Mouse (Mus musculus) 416B (cell line): ENCODE data around the gene Kmt2b.

Source experiments
- DNase-seq: peaks from one replicate; pipeline ENCODE4 v3.0.0; 2011; ENCODE audit warnings: low read depth

Gene Kmt2b

DNA sequence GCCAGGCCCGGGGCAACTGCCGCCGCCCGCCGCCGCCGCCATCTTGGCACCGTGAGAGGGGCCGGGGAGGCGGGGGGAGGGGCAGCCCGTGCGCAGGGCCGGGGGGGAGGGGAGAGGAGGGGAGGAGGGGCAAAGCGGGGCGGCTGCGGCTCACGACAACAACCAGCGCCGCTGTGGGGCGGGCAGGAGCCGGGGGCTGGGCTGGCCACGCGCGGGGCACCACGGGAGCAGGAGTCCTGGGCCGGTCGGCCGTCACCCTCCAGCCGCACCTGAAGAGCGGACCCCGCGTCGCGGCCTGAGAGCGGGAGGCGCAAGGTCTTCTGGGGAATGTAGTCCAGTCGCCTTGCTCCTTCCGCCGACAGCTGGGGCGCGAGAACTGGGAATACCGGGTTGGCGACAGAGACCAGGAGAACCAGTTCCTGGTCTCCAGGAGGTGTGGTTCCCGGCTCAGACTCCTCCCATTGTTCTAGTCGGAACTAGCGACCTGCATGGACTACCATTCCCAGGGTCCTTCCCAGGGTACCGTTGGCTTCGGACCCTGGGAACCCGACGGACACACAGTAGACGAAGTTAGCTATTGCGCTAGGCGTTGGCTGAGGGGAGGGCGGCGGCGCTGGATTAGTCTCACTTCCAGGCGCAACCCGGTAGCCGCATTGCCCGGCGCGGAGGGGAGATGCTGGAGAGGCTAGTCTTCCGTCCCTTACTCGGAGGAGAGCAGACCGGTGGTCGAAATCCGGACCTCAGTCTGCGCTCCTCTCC is at the start of gene Kmt2b:
Kmt2b (minus strand) TSS at position 51 of the 759 bp plus-strand sequence.
- DNase-seq: peak; percentile 96

DNA sequence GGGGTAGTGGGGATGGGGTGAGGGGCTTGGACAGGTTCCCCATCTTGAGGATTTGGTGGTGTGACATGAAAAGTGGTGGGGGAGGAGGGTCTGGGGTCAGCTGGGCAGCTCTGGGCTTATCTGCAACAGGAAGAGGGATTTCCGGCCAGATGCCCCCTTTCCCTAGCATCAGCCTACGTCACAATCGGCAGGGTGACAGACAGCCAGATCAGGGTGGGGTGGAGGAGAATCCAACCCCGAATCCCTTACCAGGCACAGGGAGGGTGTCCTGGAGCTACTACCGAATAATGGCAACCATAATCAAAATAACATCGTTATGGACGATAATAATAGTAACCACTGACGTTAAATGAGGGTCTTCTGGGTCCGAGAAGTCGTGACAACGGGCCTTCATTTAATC is 47.9 kb upstream of the Kmt2b start:
- no peak for DNase-seq

DNA sequence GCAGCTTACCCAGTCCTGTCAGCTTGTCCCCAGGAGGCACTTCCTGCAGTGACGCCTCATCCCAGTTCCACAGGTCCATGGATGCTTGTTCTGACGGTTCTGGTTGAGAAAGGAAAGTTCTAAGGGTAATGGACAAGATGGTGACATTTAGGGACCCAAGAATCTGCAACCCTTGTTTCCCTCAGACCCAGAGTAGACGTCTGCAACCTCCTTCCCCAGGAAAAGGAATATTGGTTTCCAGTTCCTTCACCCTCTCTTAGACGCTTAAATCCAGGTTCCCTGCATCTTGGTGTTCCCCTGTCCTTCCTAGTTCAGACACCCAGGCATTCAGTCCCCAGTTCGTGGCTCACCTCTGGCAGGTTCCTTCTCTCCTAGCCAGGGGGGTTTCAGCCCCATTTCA is 47.2 kb upstream of the Kmt2b start, which contains the start of gene Etv2:
Etv2 (minus strand) TSS at position 101 of the 400 bp plus-strand sequence.
- no peak for DNase-seq

DNA sequence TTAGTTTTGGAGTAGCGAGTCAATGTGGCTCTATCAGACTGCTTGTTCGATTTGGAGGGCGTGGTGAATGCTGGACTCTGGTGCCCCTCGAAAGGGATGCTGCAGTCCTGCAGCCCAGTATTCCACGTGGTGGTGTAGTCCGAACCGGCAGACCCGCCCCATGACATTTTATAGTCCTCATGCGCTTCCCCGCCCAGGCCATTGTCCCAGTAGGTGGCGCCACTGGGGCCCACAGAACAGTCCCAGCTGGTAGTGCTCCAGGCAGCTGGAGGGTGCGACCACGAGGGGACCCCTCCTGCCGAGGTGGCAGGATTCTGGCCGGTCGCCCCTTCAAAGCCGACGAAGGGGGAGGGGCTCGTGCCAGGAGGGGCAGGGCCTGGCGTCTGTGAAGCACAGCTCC is 46.1 kb upstream of the Kmt2b start:
- peak; percentile 46 for DNase-seq

DNA sequence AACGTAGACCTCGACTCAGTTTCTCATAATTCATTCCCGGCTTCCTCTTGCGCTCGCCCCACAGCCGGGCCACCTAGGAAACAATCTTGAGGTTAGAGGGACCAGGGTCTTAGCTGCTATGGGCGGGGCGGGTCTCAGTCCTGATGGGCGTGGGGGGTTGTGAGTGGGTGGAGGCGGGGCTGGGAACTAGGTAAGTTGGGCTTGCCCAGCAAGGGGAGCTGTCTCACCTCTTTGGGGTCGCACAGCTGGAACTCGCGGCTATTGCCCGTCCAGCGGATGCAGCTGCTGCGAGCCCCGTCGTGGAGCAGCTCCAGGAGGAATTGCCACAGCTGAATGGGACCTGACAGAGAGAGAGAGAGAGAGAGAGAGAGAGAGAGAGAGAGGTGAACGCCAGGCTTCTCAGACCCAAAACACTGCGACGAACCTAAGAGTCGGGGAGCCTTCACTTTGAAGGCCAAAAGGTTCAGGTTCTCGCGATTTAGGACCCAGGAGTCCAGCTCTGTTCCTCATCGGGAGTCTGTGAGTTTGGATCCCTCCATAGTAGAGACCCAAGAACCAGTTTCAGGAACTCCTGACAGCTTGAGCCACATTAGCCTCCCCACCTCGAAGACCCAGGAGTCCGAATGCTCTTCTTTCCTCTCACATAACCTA is 45.4 kb upstream of the Kmt2b start:
- no peak for DNase-seq

DNA sequence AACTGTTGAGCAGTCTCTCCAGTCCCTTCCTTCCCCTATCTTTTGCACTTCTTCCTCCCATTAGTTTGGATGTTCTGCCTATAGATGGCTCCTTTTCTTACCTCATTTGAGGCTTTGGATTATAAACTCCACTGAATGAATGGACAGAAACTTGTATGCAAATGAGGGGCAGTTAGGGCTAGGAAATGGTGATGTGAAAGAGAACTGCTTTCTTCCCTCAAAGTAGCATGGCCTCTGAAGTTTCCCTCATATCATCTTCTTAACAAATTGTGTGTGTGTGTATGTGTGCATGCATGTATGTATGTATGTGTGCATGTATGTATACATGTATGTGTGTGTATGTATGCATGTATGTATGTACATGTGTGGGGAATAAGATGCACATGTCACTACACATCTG is 40.5 kb upstream of the Kmt2b start:
- DNase-seq: no peak

DNA sequence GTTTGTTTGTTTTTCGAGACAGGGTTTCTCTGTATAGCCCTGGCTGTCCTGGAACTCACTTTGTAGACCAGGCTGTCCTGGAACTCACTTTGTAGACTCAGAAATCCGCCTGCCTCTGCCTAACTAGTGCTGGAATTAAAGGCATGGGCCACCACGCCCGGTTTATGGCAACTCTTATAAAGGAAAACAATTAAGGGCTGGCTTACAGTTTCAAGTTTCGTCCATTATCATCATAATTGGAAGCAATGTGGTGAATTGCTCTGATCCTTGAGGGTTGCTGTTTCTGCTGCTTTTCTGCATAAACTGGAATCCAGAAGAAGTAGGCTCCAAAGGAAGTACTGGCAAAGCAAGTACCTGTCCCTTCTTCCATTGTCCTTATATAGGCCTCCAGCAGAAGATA is 38.1 kb upstream of the Kmt2b start:
- no peak for DNase-seq

DNA sequence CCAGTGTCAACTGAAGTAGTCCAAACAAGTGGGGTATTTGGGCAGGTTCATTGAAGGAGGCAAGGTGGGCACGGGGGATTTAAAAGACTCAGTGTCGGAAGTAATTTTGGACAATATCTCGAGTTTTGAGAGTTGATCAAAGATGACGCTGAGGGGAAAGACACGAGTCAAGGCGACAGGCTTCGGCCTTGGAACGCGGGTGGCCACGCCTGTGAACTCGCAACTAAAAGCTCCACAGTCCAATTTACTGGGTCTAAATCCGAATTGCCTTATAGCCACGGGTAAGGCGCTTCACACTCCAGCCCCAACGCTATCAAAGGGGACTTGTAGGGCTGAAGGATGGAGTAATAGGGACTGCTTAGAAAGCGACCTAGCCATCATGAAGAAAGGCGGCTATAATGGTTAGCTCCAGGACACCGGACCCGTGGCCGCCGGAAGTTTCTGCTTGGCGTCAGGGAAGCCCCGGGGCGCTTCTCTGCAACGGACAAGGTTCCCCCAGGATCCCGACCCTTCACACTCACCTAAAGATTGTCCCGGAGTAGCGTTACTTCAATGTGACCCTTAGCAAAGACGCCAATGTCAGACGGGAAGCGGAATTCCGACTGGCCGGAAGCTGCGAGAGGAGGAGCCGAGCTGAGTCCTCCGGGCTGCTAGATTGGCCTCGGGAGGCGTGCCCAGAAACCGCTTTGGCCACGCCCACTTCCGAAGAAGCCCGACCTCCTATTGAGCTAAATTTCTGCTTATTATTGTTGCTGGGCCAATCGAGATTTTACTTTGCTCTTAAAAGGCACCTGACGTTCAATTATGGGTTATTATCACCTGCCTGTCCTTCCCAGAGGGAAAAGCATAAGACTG is 37.2 kb upstream of the Kmt2b start, which contains the start of gene Cox6b1:
Cox6b1 (minus strand) TSS at position 622 of the 855 bp plus-strand sequence.
- DNase-seq: peak; percentile 96

DNA sequence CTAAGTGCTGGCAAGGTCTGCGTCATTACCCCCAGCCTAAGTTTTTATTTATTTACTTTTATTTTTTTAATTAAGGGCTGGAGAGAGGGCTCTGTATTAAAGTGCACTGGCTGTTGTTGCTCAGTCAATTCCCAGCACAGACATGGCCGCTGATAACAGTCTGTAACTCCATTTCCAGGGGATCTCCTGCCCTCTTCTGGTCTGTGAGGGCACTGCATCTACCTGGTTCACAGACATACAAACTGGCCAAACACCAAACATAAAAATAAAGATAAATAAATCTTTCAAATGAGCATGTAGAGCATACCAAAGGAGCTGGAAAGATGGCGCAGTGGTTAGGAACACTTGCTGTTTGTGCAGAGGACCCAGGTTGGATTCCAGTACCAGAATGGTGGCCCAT is 30.7 kb upstream of the Kmt2b start:
- DNase-seq: peak; percentile 46

DNA sequence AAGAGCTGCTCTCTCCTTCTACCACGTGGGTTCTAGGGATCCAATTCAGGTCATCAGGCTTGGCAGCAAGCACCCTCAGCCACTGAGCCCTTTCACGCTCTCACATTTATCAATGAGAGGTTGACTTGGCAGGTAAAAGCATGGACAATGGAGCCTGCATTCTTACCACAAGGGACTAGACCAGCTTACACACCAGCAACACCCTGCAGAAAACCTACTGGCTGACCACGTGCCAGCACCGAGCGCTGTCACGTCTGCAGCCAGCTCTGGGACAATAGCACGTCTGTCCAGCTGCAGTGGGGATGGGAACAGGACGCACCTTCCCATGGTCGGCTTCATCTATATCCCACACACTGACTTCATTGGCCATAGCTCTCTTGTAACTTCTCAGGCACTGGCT is 30.1 kb upstream of the Kmt2b start:
- DNase-seq: no peak

DNA sequence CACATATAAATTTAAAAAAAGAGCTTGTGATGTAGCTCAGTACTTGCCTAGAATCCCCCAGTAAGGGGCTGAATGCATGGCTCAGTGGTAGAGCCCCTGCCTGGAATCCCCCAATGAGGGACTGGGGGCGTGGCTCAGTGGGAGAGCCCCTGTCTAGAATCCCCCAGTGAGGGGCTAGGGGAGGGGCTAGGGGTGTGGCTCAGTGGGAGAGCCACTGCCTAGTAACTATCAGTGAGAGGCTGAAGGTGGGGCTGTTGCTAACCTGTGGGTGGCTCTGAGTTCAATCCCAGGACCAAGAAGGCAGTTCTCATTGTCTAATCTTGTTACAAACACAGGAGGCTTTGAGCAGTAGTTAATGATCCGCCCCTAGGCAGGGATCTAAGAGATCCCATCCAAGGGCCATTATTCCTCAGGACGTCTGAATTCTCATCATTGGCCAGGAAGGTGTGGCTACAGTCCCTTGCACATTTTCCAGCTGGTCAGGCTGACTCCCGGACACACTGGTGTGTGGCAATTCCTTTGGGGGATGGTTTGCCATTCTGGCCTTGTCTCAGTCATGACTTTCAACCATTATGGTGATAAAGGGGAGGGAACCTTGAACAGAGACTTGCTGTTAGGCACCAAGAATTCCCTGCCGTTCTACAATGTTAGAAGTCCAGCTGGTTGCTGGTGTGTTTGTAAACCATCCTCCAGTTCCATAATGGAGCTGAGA is 26.7 kb upstream of the Kmt2b start:
- DNase-seq: no peak

DNA sequence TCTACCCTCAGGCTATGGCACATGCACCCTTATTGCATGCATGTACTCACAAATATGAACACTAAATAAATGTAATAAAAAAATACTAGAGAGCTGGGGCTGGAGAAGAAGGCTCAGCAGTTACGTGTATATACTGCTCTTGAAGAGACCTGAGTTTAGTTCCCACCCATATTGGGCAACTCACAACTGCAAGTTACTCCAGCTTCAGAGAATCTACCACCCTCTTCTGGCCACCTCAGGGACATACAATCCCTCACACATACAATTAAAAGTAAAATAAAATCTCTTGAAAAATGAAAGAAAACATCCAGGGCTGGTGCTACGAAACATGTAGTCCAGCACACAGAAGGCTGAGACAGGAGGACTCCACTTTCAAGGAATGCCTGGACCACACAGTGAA is 25.9 kb upstream of the Kmt2b start:
- peak; percentile 85 for DNase-seq

DNA sequence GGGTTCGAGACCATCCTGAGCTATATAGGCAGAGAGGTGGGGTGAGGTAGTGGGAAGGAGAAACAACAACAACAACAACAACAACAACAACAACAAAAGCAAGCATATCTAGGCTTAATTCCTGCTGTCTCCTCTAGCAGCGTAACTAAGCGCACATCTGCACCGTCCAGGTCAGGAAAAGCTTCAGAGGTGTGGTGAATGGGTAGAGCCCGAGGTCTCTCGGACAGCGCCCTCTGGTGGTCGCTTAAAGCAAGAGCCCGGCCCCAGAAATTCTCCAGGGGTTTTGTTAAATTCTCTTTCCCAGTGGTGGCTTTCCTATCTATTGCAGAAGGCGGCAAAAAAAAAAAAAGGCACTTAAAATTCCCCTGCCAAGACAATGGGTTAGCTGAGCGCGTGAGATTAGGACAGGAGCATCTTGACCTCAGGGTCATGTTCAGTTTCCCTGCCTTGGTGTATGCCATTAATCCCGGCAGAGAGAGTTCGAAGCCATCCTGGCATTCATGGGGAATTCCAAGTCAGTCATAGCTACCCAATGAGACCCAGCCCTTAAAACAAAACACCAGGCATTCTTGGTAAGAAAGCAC is 25.1 kb upstream of the Kmt2b start:
- DNase-seq: peak; percentile 66

DNA sequence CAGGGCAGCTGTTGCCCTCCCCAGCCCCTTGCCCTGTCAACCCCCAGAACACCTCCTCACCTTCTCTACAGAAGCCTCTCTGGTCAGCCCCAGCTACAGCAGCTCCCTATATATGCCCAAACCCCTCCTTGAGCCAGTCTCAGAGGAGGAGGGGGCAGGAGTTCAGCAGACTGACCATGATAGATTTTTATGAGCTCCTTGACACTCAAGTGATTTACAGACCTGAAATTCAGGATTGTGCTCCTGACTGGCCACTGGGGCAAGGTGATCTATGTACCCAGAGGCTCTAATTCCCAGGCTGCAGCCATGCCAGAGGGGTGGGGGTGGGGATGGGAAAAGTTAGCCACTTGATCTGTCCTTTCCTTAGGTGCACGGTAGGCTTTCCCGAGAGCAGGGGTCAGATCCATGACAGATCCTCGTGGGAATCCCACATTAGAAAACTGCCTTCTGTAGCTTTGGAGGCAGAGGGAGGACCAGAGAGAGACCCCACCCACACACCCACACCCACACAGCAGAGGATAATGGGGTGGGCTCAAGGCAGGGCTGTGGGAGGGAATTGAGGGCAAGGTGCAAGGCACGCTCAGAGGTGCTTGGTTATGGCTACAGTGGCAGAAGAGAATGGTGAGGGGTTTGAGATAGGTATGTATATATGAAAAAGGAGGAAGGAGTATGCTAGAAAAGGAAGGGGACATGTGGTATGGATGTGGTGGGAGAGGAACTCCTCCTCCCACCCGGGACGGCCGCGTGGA is 24.3 kb upstream of the Kmt2b start, which contains the start of gene Upk1a:
Upk1a (minus strand) TSS at position 194 of the 749 bp plus-strand sequence.
- DNase-seq: no peak

DNA sequence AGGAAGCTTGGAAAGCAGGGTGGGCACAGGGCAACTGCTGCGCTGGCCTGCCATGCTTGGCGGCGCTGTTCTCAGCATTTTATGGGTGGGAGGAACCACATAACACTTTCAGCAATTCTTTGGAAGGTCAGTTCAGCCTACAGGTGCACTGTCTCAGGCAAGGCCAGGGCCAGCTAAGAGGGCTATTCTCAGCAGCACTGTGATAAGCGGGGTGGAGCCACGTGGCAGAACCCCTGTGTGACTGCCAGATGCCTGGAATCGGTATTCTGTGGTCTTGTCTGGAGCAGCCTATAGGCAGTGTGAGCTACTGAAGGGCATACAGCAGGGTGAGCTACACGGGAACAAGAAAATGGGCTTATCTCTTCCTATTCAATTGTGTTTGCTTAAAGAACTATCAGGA is 21.5 kb upstream of the Kmt2b start:
- no peak for DNase-seq

DNA sequence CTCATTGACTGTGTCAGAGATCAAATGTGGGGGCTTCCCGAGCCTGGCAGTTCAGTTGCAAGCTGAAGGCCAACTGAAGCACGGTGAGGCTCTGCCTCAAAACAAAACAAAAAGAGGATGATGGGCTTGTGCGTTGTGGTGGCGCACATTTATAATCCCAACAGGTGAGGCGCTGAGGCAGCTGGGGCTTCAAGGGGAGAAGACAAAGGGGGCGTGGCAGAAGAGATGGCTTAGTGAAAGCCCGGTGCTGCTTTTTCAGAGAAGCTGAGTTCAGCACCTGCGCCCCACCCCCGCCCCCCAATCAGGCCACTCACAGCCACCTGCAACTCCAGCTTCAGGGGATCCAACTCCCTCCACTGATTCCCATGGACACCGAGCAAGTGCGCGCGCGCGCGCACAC is 19.9 kb upstream of the Kmt2b start:
- no peak for DNase-seq

DNA sequence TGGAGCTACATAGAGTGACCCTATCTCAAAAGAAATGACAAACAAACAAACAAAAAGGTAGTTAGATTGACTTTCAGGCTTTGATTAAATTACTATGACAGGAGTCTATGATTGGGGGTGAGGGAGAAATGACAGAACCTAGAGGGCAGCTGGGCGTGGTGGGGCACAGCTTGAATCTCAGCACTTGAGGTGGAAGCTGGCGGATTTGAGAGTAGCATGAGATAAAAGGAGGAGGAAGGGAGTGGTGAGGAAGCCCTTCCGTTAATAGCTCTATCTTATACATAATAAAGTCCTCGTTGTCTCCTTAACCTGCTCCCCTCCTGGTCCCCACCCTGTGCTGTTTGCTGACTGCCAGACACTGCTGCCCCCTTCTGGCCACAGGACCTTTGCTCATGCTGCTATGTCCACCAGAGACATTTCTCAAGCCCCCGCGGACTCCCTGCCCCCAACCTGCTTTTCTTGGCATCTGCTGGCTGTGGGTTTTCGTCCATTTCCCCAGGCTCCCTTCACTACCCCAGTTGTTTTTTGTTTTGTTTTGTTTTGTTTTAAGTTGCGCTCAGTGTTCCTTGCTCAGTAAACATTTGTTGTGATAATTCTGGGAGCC is 19.3 kb upstream of the Kmt2b start:
- DNase-seq: peak; percentile 70

DNA sequence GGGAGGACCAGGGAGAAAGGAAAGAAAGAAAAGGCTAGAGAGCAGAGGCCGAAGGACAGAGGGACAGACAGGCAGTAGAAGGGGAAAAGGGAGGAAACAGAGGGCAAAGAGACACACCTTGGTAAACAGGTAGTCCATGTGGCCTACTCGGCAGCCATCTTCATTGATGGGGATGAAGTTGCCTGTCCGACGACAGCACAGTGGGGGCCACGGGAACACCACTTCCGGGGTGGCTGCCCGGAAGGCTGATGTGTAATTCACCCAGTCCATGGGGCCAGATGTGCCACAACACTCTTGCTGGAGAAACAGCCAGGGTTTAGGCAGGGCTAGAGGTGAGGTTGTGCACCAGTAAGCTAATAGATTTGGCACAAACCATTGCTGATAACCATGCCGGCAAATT is 16.4 kb upstream of the Kmt2b start:
- DNase-seq: no peak

DNA sequence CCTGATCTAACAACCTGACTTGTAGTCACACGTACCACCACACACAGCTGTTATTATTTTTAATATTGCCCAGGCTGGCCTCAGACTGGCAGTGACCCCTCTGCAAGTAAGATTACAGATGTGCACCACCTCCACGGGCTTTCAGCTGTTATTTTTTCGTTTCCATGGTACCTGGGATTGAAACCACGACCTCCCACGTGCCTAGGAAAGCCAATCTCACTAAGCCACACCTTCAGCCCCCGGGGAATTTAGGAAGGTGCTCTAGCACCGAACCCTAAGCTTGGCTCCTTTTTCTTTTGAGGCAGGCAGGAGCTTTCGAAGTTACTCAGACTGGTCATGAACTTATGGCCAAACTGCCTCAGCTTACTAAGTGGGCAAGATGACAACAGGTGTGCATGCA is 15.9 kb upstream of the Kmt2b start:
- no peak for DNase-seq

DNA sequence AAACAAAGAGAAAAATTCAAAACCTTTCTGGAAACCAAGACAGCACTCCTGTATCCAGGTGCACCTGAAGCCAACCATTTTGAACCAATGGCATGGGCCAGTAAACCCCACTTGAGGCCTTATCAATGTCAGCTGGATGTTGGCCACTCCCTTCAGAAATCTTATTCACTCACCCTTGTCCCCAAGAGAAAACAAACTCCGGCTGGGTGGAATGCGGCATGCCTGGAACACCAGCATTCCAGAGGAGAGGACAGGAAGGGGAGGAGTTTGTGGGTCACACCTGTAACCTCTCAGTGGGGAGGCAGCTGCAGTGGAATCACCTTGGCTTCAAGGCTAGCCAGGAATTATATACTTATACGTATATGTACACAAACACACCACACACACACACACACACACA is 14.1 kb upstream of the Kmt2b start:
- no peak for DNase-seq
